Mouse (Mus musculus) midbrain, embryonic 16.5 days (tissue): ENCODE measurements around the gene Ino80d. TPM values are rescaled to one million over a fixed set of nuclear protein-coding genes. Genes with fewer than 3 reads are reported as not detected.
A peak's percentile ranks its signal among the peaks of the same experiment; 100 is the strongest.
"Not testable (repeated sequence)": the region's sequence is repeated elsewhere in the genome, so short reads cannot be mapped to it uniquely, and the experiment has no call there.

ENCODE experiments used
- ATAC-seq: fragments of 200-750 bp; cut with Nextera tagmentation; 2 replicates; pipeline ENCODE4 v1.8.0; 2017; ENCODE audit warnings: moderate TSS enrichment
- H3K27ac ChIP-seq: fragments of 300-500 bp; sonication (generic); 2 replicates; pipeline ENCODE4 v1.5.1; 2014; ENCODE audit warnings: mild to moderate bottlenecking, low read length, mixed read lengths
- H3K27me3 ChIP-seq: fragments of 300-500 bp; sonication (generic); 2 replicates; pipeline ENCODE4 v1.6.1; 2014; ENCODE audit warnings: low read depth, low read length, mixed read lengths; ENCODE audit not compliant: control insufficient read depth, insufficient read depth
- H3K36me3 ChIP-seq: fragments of 300-500 bp; sonication (generic); 2 replicates; pipeline ENCODE4 v1.6.1; 2014; ENCODE audit warnings: mild to moderate bottlenecking, low read length, moderate library complexity, mixed read lengths; ENCODE audit not compliant: control insufficient read depth, insufficient read depth
- H3K4me1 ChIP-seq: fragments of 300-500 bp; sonication (generic); 2 replicates; pipeline ENCODE4 v1.6.1; 2014; ENCODE audit warnings: mild to moderate bottlenecking, low read length, mixed read lengths; ENCODE audit not compliant: control insufficient read depth, insufficient read depth
- H3K4me2 ChIP-seq: fragments of 300-500 bp; sonication (generic); 2 replicates; pipeline ENCODE4 v1.6.1; 2014; ENCODE audit warnings: mild to moderate bottlenecking, low read length, mixed read lengths
- H3K4me3 ChIP-seq: fragments of 300-500 bp; sonication (generic); 2 replicates; pipeline ENCODE4 v1.5.1; 2014; ENCODE audit warnings: low read depth, mild to moderate bottlenecking, low read length, moderate library complexity, mixed read lengths
- H3K9ac ChIP-seq: fragments of 300-500 bp; sonication (generic); 2 replicates; pipeline ENCODE4 v1.6.1; 2014; ENCODE audit warnings: low read depth, low read length, mixed read lengths
- H3K9me3 ChIP-seq: fragments of 300-500 bp; sonication (generic); replicated peaks from 2 replicates; pipeline ENCODE4 v1.6.1; 2014; ENCODE audit warnings: mild to moderate bottlenecking, low read length, mixed read lengths; ENCODE audit not compliant: control insufficient read depth, poor library complexity, severe bottlenecking
- WGBS: fragments of 180-500 bp; shearing (Covaris S2); extraction: QIAGEN DNeasy Blood & Tissue Kit; methylation state at CpG from one replicate; pipeline ENCODE4 v1.1.7; 2014; 5-methylcytosine and 5-hydroxymethylcytosine counted together
- polyA plus RNA-seq: library from polyadenylated mRNA; unstranded; fragments of >200 nt; fragmentation: Nextera tagmentation; extraction: Ambion mirVana; gene quantifications from 2 replicates; pipeline ENCODE4 v1.2.1, GENCODE M21; 2015

Ino80d gene
- 8.9 and 9.6 TPM in 2 replicates for polyA plus RNA-seq

DNA sequence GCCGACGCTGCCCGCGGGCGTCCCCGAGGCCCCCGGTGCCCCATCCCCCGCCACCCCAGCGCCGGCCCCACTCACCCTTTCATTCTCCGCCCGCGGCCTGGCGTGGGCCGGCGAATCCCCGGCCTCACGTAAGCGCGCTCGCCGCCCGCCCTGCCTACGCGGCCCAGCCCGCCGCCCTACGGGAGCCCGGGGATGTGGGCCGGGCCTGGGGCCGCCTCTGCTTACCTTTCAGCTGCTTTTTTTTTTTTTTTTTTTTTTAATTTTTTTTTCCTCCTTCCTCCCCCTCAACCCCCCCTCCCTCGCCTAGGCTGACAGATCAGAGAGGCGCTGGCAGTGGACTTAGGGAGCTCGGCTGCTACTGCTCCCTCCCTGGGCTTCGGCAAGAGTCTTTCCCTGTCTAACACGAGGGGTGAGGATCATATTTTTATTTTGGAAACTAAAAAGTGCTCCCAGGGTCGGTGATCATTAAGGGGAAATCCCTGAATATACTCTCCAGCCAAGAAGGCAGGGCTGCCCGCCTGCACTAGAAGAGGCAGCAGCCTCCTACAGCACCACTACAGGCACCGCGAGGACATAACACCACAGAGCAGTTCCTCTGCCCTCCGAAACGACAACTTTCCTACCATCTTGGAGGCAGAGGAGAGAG is at the start of gene Ino80d:
Gene Ino80d (minus strand): TSS at position 532 of the 646 bp plus-strand sequence.
- Histone ChIP-seq H3K9me3 (no peaks in the 10 kb centered on the region), H3K4me2 (peak within 1 kb of the TSS; percentile 92), H3K36me3 (no peaks in the 10 kb centered on the region), H3K4me3 (peak within 1 kb of the TSS; percentile 96), H3K9ac (peak within 1 kb of the TSS; percentile 100), H3K4me1 (peaks cover 40% of the 10 kb centered on the region), H3K27ac (peak within 1 kb of the TSS; percentile 95), H3K27me3 (no peaks in the 10 kb centered on the region)
- under 1% methylated on average over 35 of the region's 42 CpGs for WGBS
- ATAC-seq: peak; percentile 93

DNA sequence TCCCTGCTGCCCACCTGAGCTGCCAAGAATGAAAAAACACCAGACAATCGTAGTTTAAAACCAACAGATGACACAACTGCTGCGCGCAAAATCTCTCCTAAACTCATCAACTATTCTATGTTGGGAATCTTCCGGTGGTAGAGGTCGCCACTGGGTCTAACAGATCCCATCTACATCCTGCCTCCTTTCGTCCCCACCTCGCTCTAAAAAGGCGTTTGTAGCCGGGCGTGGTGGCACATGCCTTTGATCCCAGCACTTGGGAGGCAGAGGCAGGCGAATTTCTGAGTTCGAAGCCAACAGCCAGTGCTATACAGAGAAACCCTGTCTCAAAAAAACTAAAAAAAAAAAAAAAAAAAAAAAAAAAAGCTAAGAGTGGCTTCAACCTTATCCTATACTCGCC is 25.8 kb upstream of the Ino80d start:
- H3K9ac ChIP-seq: no peak overlapping the region
- no peak overlapping the region for H3K4me2 ChIP-seq
- no peaks in the 10 kb centered on the region for H3K4me1 ChIP-seq
- H3K9me3 ChIP-seq: no peaks in the 10 kb centered on the region
- ATAC-seq: no peak
- H3K4me3 ChIP-seq: no peak overlapping the region
- H3K36me3 ChIP-seq: peaks cover 15% of the 10 kb centered on the region
- no peaks in the 10 kb centered on the region for H3K27me3 ChIP-seq
- no peak overlapping the region for H3K27ac ChIP-seq
- WGBS: 97% methylated on average over 13 of the region's 13 CpGs

DNA sequence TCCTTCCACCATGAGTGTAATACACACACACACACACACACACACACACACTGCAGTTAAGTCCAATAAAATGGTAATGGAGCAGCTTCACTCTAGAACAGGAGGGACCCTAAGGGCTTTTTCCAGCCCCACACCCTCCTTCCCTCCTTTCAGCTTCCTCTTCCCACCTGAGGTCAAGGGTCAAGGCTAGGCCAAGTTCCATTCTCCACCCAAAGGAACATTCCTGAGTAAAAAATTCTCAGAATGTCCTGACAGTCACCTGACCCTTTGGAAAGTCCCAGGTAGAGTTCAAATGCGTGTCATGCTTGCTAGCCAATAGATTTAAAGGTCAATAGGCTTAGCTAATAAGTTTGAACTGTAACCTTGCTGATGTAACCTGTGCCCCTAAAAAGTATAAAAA is 24.1 kb upstream of the Ino80d start:
- not testable (repeated sequence) for H3K9ac ChIP-seq, H3K27ac ChIP-seq, H3K4me2 ChIP-seq, H3K36me3 ChIP-seq, ATAC-seq, H3K4me3 ChIP-seq, H3K9me3 ChIP-seq, H3K27me3 ChIP-seq, H3K4me1 ChIP-seq
- WGBS: 95% methylated on average over 1 of the region's 1 CpGs

DNA sequence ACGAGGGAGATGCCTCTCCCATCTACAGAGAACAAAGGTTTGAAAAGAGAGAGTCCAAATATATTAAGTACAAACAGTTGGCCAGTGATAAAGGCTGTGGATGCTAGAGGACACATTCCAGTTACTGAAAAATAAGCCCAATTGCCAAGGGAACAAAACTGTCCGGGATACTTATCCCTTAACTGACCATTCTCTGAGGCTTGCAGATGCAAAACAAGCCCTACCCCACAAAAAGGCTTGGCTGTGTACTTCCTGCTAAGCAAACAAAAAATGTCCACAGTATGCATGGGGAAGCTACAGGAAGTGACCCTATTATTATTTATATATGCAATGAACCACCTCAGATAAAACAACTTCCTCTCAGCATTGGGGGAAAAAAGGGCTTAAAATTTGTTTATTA is 23.5 kb upstream of the Ino80d start:
- Histone ChIP-seq H3K4me1 (no peaks in the 10 kb centered on the region), H3K4me3 (no peak overlapping the region), H3K9ac (no peak overlapping the region), H3K9me3 (no peaks in the 10 kb centered on the region), H3K4me2 (no peak overlapping the region), H3K27me3 (no peaks in the 10 kb centered on the region), H3K27ac (no peak overlapping the region), H3K36me3 (peaks cover 4% of the 10 kb centered on the region; the same call in 1 of the 2 replicates)
- WGBS: 80% methylated on average over 2 of the region's 2 CpGs
- no peak for ATAC-seq

DNA sequence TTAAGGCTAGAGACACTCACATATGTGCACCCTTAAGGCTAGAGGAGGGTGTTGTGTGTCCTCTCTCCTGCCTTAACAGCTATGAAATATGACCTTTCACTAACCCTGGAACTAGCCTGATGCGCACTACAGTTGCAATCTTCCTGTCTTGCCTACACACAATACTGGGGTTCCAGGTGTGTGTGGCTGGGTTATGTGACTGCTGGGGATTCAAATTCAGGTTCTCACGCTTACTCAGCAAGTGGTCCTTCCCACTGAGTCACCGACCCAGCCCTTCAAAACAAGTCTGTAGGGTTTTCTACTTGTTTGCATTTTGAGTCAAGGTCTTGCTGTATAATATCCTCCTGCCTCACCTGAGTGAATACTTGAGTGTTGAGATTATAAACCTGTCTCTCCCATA is 20.1 kb upstream of the Ino80d start:
- Histone ChIP-seq H3K4me1 (peaks cover 5% of the 10 kb centered on the region; the same call in 1 of the 2 replicates), H3K27ac (no peak overlapping the region), H3K9ac (no peak overlapping the region), H3K27me3 (no peaks in the 10 kb centered on the region), H3K9me3 (no peaks in the 10 kb centered on the region), H3K4me2 (no peak overlapping the region), H3K4me3 (no peak overlapping the region), H3K36me3 (peaks cover 6% of the 10 kb centered on the region; the same call in 1 of the 2 replicates)
- WGBS: 82% methylated on average over 3 of the region's 3 CpGs
- no peak for ATAC-seq

DNA sequence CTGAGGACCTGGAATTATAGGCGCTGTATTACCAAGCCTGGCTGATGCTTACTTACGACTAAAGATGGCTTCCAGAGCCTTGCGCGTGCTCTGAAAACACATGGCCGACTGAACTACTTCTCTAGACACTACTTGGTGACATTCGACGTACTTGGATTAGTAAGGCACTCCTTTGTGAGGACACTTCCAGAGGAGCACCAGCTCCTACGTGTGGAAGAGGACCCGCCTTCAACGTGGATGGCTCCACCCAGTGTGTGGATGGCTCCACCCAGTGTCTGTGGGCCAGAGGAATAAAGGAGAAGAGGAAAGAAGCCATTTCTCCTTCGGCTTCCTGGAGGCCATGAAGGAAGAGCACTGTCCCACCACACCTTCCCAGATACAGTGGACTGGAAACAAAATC is 17.3 kb upstream of the Ino80d start:
- no peaks in the 10 kb centered on the region for H3K27me3 ChIP-seq
- no peak overlapping the region for H3K9ac ChIP-seq
- ATAC-seq: no peak
- H3K27ac ChIP-seq: no peak overlapping the region
- H3K4me1 ChIP-seq: peaks cover 7% of the 10 kb centered on the region
- H3K36me3 ChIP-seq: 0 out of 2 replicates have a peak, but pooled peaks cover 3% of the 10 kb centered on the region
- H3K4me3 ChIP-seq: no peak overlapping the region
- no peak overlapping the region for H3K4me2 ChIP-seq
- H3K9me3 ChIP-seq: no peaks in the 10 kb centered on the region
- whole genome bisulfite sequencing: 93% methylated on average over 11 of the region's 11 CpGs

DNA sequence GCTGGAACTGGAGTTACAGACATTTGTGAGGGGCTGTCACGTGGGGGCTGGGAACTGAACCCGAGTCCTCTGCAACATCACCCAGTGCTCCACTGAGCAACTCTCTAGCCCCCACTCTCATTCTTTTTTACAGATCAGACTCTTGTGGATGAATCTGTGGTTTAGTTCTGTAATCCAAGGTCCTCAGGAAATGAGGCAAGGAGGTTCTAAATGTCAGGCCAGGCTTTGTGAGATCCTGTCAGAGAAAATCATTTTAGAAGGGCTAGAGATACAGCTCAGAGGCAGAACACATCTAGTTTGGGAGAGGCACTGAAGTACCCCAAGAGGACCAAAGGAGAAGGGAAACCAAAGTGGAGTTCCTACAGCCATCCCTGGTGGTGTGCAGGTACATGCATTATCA is 16.4 kb upstream of the Ino80d start:
- H3K4me1 ChIP-seq: peaks cover 7% of the 10 kb centered on the region
- H3K36me3 ChIP-seq: 0 out of 2 replicates have a peak, but pooled peaks cover 3% of the 10 kb centered on the region
- H3K27ac ChIP-seq: no peak overlapping the region
- WGBS: 86% methylated on average over 2 of the region's 2 CpGs
- no peak overlapping the region for H3K9ac ChIP-seq
- H3K9me3 ChIP-seq: no peaks in the 10 kb centered on the region
- no peak for ATAC-seq
- no peaks in the 10 kb centered on the region for H3K27me3 ChIP-seq
- no peak overlapping the region for H3K4me2 ChIP-seq
- no peak overlapping the region for H3K4me3 ChIP-seq

DNA sequence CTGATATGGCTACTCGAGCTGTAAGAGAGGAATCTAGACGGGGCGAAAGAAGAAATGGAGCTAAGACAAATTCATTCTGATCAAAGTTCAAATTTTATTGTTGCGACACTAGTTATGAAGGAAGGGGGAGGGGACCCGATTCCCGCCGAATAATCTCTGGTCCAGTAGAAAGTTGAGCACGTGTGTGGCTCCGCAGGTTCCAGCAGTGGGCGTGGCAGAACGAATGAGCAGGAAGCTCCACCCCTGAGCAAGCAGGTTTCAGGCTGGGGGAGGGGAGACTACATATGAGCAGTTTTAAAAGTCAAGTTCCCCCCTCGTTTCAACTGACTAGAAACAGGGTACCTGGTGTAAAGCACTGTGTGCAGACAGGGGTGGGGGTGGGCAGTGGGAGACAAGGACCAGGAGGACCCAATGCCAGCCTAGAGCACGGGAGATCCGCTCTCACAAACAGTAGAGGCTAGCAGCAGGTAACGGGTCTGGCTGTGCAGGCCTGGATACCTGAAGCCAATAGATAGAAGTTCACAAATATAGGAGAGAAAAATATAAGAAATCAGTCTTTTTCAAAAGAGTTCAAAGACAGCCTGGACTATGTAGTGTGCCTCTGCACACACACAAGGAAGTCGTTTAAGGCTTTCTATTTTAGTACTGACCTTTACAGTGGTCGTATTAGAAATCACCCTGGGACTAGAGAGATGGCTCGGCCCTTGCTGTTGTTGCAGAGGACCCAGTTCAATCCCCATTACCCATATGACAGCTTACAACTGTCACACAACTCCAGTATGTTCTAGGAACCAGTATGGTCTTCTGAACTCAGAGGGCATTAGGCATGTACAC is 15.6 kb upstream of the Ino80d start:
- no peak overlapping the region for H3K9ac ChIP-seq
- H3K4me3 ChIP-seq: peak overlapping the region; percentile 27
- no peak overlapping the region for H3K27ac ChIP-seq
- 25% methylated on average over 18 of the region's 18 CpGs for WGBS
- peaks cover 3% of the 10 kb centered on the region; the same call in 1 of the 2 replicates for H3K36me3 ChIP-seq
- ATAC-seq: peak; percentile 70; the same call in 1 of the 2 replicates
- H3K9me3 ChIP-seq: no peaks in the 10 kb centered on the region
- H3K27me3 ChIP-seq: no peaks in the 10 kb centered on the region
- H3K4me2 ChIP-seq: peak overlapping the region; percentile 57
- H3K4me1 ChIP-seq: peaks cover 7% of the 10 kb centered on the region

DNA sequence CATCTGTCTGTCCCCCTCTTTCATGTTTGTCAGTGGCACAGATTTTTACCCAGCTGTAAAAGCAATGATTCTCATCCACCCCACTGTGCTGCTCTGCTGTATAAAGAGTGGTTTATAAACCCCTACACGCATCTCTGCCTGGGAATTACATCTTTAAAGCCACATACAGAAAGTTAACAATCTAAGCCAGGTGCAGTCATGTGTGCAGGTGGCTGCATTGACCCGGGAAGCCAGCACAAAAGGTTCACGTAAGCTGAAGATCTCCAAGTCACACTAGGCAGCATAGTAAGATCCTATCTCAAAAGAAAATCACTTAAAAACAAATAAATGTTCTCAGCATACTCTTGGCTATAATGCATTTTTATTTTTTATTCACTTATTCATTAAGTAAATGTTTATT is 14.8 kb upstream of the Ino80d start:
- Histone ChIP-seq H3K4me2 (no peak overlapping the region), H3K9ac (no peak overlapping the region), H3K4me3 (no peak overlapping the region), H3K9me3 (no peaks in the 10 kb centered on the region), H3K4me1 (peaks cover 7% of the 10 kb centered on the region), H3K27ac (no peak overlapping the region), H3K36me3 (peaks cover 3% of the 10 kb centered on the region; the same call in 1 of the 2 replicates), H3K27me3 (no peaks in the 10 kb centered on the region)
- WGBS: 14% methylated on average over 3 of the region's 3 CpGs
- ATAC-seq: no peak
